Mouse (Mus musculus): ENCODE measurements around the gene Pdcd7.

Gene Pdcd7

DNA sequence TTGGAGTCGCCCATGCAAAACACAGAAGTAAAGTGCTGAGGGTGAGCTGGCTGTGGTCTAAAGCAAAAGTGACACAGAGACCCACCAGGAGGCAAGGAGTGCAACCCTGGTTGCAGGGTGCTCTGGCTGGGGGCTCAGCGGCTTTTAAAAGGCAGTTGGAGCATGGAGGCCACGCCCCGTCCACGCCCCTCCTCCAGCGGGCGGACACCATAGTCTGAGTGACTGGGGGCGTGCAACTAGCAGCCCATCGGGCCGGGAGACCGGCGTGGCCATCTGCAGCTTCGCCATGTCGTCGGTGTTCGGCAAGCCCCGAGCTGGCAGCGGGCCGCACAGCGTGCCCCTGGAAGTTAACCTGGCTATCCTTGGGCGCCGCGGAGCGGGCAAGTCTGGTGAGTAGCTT lies 52.4 kb downstream of the Pdcd7 start, which contains the start of gene Rasl12:
TSS of gene Rasl12 (plus strand) at position 228 of the 400 bp plus-strand sequence.
- DNase-seq (ENCODE audit: low spot score), result peak; percentile 91

GRCm38 (mm10) chr9:65399934-65400333 lies 54.0 kb downstream of the Pdcd7 start:
- no peak for DNase-seq (ENCODE audit: low spot score)

- peak; percentile 82 for DNase-seq (ENCODE audit: low spot score)
These were observed 58.7 kb downstream of the Pdcd7 start for GRCm38 (mm10) chr9:65404331-65405183.

GRCm38 (mm10) chr9:65405184-65405449 lies 59.2 kb downstream of the Pdcd7 start:
- DNase-seq (ENCODE audit: low spot score), result no peak

DNA sequence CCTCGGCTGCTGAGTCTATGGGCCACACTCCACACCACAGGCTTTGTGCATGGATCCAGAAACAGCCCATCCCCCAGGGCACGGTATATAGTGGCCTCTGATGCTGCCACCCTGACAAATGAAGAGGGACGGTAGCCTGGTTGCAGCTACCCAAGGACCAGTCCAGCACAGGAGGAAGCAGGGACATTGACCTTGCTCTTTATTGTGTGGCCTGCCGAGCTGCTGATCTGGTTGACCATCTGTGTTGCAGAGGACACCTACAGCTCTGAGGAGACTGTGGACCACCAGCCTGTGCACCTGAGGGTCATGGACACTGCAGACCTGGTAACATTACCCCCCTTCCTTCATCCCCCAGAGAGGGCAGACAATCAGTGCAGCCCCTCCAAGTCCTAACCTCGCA lies 61.4 kb downstream of the Pdcd7 start:
- no peak for DNase-seq (ENCODE audit: low spot score)

DNA sequence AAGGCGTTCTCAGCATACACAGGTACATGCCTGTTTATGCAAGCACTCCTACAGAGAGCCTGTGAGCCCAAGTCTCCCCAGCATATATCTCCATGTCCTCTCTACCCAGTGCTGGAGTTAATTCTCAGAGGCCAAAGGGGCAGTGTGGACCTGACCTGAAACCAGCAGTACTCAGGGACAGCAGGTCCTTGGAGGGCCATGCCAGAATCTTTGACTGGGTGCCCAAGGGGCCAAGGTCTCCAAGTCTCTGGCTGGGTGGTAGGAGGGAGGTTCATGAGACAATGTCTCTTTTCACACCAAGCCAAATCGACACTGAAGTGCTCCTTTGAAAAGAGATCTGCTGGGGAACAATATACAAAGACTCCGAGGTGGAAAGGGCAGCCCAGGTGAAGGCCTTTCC lies 62.0 kb downstream of the Pdcd7 start:
- no peak for DNase-seq (ENCODE audit: low spot score)

- no peak for DNase-seq (ENCODE audit: low spot score)
These were observed 63.0 kb downstream of the Pdcd7 start for GRCm38 (mm10) chr9:65408871-65409295.
